Mouse (Mus musculus) telencephalon, adult 2 months (tissue): Measurements from ENCODE around the gene Gm7358.
"Not testable (repeated sequence)": the region's sequence is repeated elsewhere in the genome, so short reads cannot be mapped to it uniquely, and the experiment has no call there.

Experiments used
- DNase-seq: peaks from one replicate; pipeline ENCODE4 v3.0.0-alpha.2; 2011; ENCODE audit warnings: low read depth, low spot score

Gm7358 gene

GRCm38 (mm10) chr17:14059431-14059830 lies at the start of gene Gm7358:
Gene Gm7358 (minus strand): TSS chr17:14059531.
- DNase-seq = not testable (repeated sequence)

- not testable (repeated sequence) for DNase-seq
These were observed 43.7 kb upstream of the Gm7358 start for GRCm38 (mm10) chr17:14103018-14103417.

GRCm38 (mm10) chr17:14101446-14101980 lies 42.2 kb upstream of the Gm7358 start:
- not testable (repeated sequence) for DNase-seq

GRCm38 (mm10) chr17:14099886-14100285 lies 40.6 kb upstream of the Gm7358 start:
- DNase-seq = not testable (repeated sequence)

- DNase-seq = not testable (repeated sequence)
These were observed 34.8 kb upstream of the Gm7358 start for GRCm38 (mm10) chr17:14094165-14094564.

GRCm38 (mm10) chr17:14086629-14087028 lies 27.3 kb upstream of the Gm7358 start:
- not testable (repeated sequence) for DNase-seq

- not testable (repeated sequence) for DNase-seq
These were observed 17.5 kb downstream of the Gm7358 start for GRCm38 (mm10) chr17:14041880-14042279.

- not testable (repeated sequence) for DNase-seq
These were observed 22.3 kb downstream of the Gm7358 start for GRCm38 (mm10) chr17:14037012-14037411.

GRCm38 (mm10) chr17:14036113-14036512 lies 23.2 kb downstream of the Gm7358 start:
- DNase-seq = not testable (repeated sequence)
